Mouse (Mus musculus) ES-E14 (cell line): Measurements from ENCODE around the gene Rnpepl1.

Experiments used
- CHD2 ChIP-seq: IDR thresholded peaks from 2 replicates; pipeline ENCODE4 v1.6.1; 2014; ENCODE audit warnings: mild to moderate bottlenecking, low read depth, low read length, inconsistent platforms
- MAFK ChIP-seq: IDR thresholded peaks from 2 replicates; pipeline ENCODE4 v1.6.1; 2014; ENCODE audit warnings: mild to moderate bottlenecking, low read depth, low read length, inconsistent platforms; ENCODE audit not compliant: insufficient read depth
- ZC3H11A ChIP-seq: IDR thresholded peaks from 2 replicates; pipeline ENCODE4 v1.6.1; 2012; ENCODE audit warnings: low read depth, mild to moderate bottlenecking, inconsistent platforms, low read length, borderline replicate concordance

DNA sequence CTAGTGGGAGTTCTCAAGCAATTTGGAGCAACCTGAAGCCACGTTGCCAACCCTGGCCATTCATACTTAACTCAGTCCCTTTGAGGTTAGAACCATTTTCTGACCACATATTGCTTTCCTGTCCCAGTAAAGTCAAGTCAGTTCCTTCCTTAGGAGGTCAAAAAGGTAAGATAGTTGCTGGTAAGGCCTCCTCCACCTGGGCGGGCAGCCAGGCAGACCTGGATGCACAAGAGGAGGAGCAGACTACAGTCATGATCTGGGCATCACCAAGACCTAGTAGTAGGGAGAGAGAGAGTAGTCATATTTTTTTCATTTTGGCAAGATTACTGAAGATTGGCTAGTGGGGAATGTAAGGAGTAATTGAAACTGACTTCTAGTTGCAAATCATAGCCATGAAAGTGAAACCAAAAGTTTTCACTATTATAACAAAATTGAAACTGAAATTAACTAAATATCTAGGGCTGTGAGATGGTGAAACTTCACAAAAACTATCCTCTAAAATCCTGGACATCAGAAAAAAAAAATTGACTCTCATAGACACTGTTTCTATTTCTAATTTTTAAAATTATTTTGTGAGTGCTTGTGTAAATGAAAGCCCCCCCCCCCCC lies 4.8 kb upstream of the Rnpepl1 start:
- TF ChIP-seq CHD2 (no peak), ZC3H11A (no peak), MAFK (no peak)
